Mouse (Mus musculus): ENCODE results near the gene Pdxk.

DNA sequence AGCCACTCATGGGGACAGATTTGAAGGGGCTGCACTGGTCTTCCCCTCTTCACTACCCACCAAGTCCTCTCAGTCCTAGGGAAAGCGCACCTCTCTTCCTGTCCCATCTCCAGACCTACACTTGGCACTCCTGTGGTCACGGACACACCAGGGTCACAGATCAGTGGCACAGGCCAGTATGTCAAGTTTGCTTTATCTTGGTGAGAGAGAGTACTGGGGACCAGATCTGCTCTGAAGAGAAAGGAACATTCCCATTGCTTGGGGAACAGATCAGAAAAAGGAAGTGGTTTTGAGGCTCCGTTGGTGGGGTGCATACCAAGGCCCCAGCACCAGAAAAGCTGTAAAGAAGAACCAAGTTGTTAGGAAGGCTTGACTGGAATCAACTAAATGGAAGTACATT lies 697 bp upstream of the Pdxk start:
- TF ChIP-seq GATA1 (IDR thresholded peaks at IDR 0.05; ENCODE audit: low read length) (no peak), TAL1 (IDR thresholded peaks at IDR 0.05; ENCODE audit: low read length) (no peak)
